In the genomic region with DNA sequence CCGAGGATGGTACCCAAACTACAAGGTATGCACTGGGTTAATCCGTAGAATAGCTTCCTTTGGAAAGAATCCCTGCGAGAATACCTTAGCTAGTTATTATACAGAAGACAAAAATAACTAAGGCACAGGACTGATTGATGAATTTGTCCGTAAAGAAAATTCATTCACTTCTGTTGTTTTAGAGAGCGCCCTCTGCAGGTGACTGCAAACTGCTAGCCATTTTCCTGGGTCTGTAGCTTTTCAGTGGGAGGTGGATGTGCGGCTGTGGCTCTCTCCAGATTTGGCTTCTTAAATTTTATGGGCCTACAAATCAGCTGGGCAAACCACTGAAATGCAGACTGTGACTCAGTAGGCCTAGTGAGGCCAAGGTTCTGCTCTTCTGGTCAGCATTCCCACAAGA, we compare ENCODE assay signal across 28 mouse cellular contexts. TPM values are rescaled to one million over a fixed set of nuclear protein-coding genes. Genes with fewer than 3 reads are reported as not detected.
A peak's percentile ranks its signal among the peaks of the same experiment; 100 is the strongest.
DNase-seq lines count a peak whose midpoint lies in the region; ATAC-seq and TF ChIP-seq lines count a peak whose summit lies in the region.
"Had no signal": no experiment of that assay in that cellular context is flagged by ENCODE, and none has a peak within 500 bp of the region (broad histone marks: within the 10 kb centered on the region; RNA-seq: fewer than 3 reads in every experiment).

No protein-coding gene starts in this region.

- H3K9me3 ChIP-seq in liver, postnatal 0 days (ENCODE audit: low read length) = no peaks in the 10 kb centered on the region
- no peaks in the 10 kb centered on the region for H3K9me3 ChIP-seq in liver, embryonic 11.5 days (ENCODE audit: control insufficient read depth, low read length)
- H3K9me3 ChIP-seq in ES-Bruce4 (replicated peaks; ENCODE audit: control insufficient read depth, insufficient read depth, low read length, poor library complexity, severe bottlenecking) = no peaks in the 10 kb centered on the region
- H3K9me3 ChIP-seq: embryonic facial prominence, embryonic 15.5 days; hindbrain, embryonic 10.5 days; limb, embryonic 12.5 days; liver, embryonic 13.5 days; lung, embryonic 15.5 days; midbrain, embryonic 12.5 days; stomach, embryonic 15.5 days had no signal

- WGBS in liver, postnatal 0 days (ENCODE audit: insufficient replicate concordance) = 79% methylated on average over 6 of the region's 6 CpGs
- 65% methylated on average over 6 of the region's 6 CpGs for WGBS in liver, embryonic 11.5 days

- no peaks in the 10 kb centered on the region for H3K27me3 ChIP-seq in liver, postnatal 0 days (ENCODE audit: insufficient read depth, low read length)
- H3K27me3 ChIP-seq in liver, embryonic 11.5 days (replicated peaks; ENCODE audit: control insufficient read depth, insufficient read depth, low read length) = no peaks in the 10 kb centered on the region
- no peaks in the 10 kb centered on the region for H3K27me3 ChIP-seq in ES-Bruce4 (ENCODE audit: control insufficient read depth, insufficient read depth, low read length, poor library complexity, severe bottlenecking)
- H3K27me3 ChIP-seq: embryonic facial prominence, embryonic 15.5 days; limb, embryonic 12.5 days; liver, embryonic 13.5 days; lung, embryonic 15.5 days; stomach, embryonic 15.5 days had no signal

- no peaks in the 10 kb centered on the region for H3K4me1 ChIP-seq in liver, postnatal 0 days (ENCODE audit: insufficient read depth)
- no peaks in the 10 kb centered on the region for H3K4me1 ChIP-seq in liver, embryonic 11.5 days (replicated peaks; ENCODE audit: control insufficient read depth, insufficient read depth, low read length)
- no peaks in the 10 kb centered on the region for H3K4me1 ChIP-seq in ES-Bruce4 (ENCODE audit: control insufficient read depth, insufficient read depth, low read length)
- no peaks in the 10 kb centered on the region for H3K4me1 ChIP-seq in bone marrow macrophage, adult 2 months (ENCODE audit: control insufficient read depth, insufficient read depth, low read length)
- H3K4me1 ChIP-seq: embryonic facial prominence, embryonic 15.5 days; limb, embryonic 12.5 days; liver, embryonic 13.5 days; stomach, embryonic 15.5 days had no signal

- TF ChIP-seq EP300 in liver, postnatal 0 days (IDR thresholded peaks at IDR 0.05; ENCODE audit: low read depth) = no peak
- no peak for TF ChIP-seq EP300 in ES-Bruce4 (IDR thresholded peaks at IDR 0.05; ENCODE audit: insufficient read depth, low read depth, low read length)

- TF ChIP-seq CTCF in gastrocnemius, adult 2 months (IDR thresholded peaks at IDR 0.05) = peak; percentile 41
- TF ChIP-seq CTCF in liver, postnatal 0 days (IDR thresholded peaks at IDR 0.05; ENCODE audit: low read depth) = peak; percentile 21; the same call in 1 of the 2 replicates
- TF ChIP-seq CTCF in ES-Bruce4 (IDR thresholded peaks at IDR 0.05; ENCODE audit: low read depth, low read length) = peak; percentile 19
- peak; percentile 27; the same call in 1 of the 2 replicates for TF ChIP-seq CTCF in bone marrow macrophage, adult 2 months (IDR thresholded peaks at IDR 0.05; ENCODE audit: low read depth, low read length)

- no peaks in the 10 kb centered on the region for H3K36me3 ChIP-seq in liver, postnatal 0 days (replicated peaks; ENCODE audit: insufficient read depth, low read length)
- no peaks in the 10 kb centered on the region for H3K36me3 ChIP-seq in liver, embryonic 11.5 days (ENCODE audit: control insufficient read depth, insufficient read depth, low read length)
- no peaks in the 10 kb centered on the region for H3K36me3 ChIP-seq in ES-Bruce4 (ENCODE audit: control insufficient read depth, insufficient read depth, low read length, poor library complexity, severe bottlenecking)
- H3K36me3 ChIP-seq: embryonic facial prominence, embryonic 15.5 days; hindbrain, embryonic 10.5 days; limb, embryonic 12.5 days; liver, embryonic 13.5 days; lung, embryonic 15.5 days; midbrain, embryonic 12.5 days; stomach, embryonic 15.5 days had no signal

- H3K27ac ChIP-seq in gastrocnemius, adult 2 months = no peak overlapping the region
- H3K27ac ChIP-seq in liver, postnatal 0 days (ENCODE audit: low read depth) = no peak overlapping the region
- no peak overlapping the region for H3K27ac ChIP-seq in liver, embryonic 11.5 days (ENCODE audit: low read depth, low read length)
- H3K27ac ChIP-seq in ES-Bruce4 (ENCODE audit: insufficient read depth, low read length) = no peak overlapping the region
- H3K27ac ChIP-seq in bone marrow macrophage, adult 2 months (ENCODE audit: insufficient read depth, low read depth, low read length) = no peak overlapping the region
- H3K27ac ChIP-seq: embryonic facial prominence, embryonic 15.5 days; hindbrain, embryonic 10.5 days; limb, embryonic 12.5 days; liver, embryonic 13.5 days; lung, embryonic 15.5 days; midbrain, embryonic 12.5 days; stomach, embryonic 15.5 days had no signal

- no peak for ATAC-seq in liver, postnatal 0 days
- no peak for ATAC-seq in liver, embryonic 11.5 days (replicated peaks; ENCODE audit: low FRiP score)
- ATAC-seq: activated CD4-positive, CD25-positive, alpha-beta regulatory T cell, adult 4 months; inflammation-experienced regulatory T-cells, adult 6 months had no signal

- no peak overlapping the region for H3K4me2 ChIP-seq in liver, postnatal 0 days (ENCODE audit: low read depth, low read length)
- H3K4me2 ChIP-seq in liver, embryonic 11.5 days = no peak overlapping the region
- H3K4me2 ChIP-seq: embryonic facial prominence, embryonic 15.5 days; limb, embryonic 12.5 days; liver, embryonic 13.5 days; lung, embryonic 15.5 days; midbrain, embryonic 12.5 days; stomach, embryonic 15.5 days had no signal

- no peak overlapping the region for H3K4me3 ChIP-seq in gastrocnemius, adult 2 months
- no peak overlapping the region for H3K4me3 ChIP-seq in liver, postnatal 0 days (ENCODE audit: low read depth, low read length)
- no peak overlapping the region for H3K4me3 ChIP-seq in liver, embryonic 11.5 days (ENCODE audit: low read depth, low read length)
- H3K4me3 ChIP-seq in ES-Bruce4 (ENCODE audit: low read depth, low read length) = no peak overlapping the region
- no peak overlapping the region for H3K4me3 ChIP-seq in bone marrow macrophage, adult 2 months (ENCODE audit: insufficient read depth, low read length)
- H3K4me3 ChIP-seq: embryonic facial prominence, embryonic 15.5 days; hindbrain, embryonic 10.5 days; limb, embryonic 12.5 days; liver, embryonic 13.5 days; lung, embryonic 15.5 days; midbrain, embryonic 12.5 days; myocyte; stomach, embryonic 15.5 days had no signal

- H3K9ac ChIP-seq in liver, postnatal 0 days (replicated peaks) = no peak overlapping the region
- no peak overlapping the region for H3K9ac ChIP-seq in liver, embryonic 11.5 days (ENCODE audit: low read depth, low read length)
- H3K9ac ChIP-seq in ES-Bruce4 (ENCODE audit: low read depth, poor library complexity, severe bottlenecking) = no peak overlapping the region
- H3K9ac ChIP-seq: embryonic facial prominence, embryonic 15.5 days; limb, embryonic 12.5 days; liver, embryonic 13.5 days; lung, embryonic 15.5 days; midbrain, embryonic 12.5 days; stomach, embryonic 15.5 days had no signal

- TF ChIP-seq POLR2A in ES-Bruce4 (IDR thresholded peaks at IDR 0.05; ENCODE audit: insufficient read depth, low read length) = no peak
- TF ChIP-seq POLR2A in bone marrow macrophage, adult 2 months (IDR thresholded peaks at IDR 0.05; ENCODE audit: borderline replicate concordance, low read depth, low read length) = no peak

- no peak for DNase-seq in gastrocnemius, adult 2 months
- DNase-seq in gastrocnemius, postnatal 25 days = no peak
- no peak for DNase-seq in liver, postnatal 0 days
- no peak for DNase-seq in liver, embryonic 11.5 days (ENCODE audit: low spot score)
- no peak for DNase-seq in Muller cell, postnatal 12 days (ENCODE audit: inconsistent ontology term)
- DNase-seq in adrenal gland, adult 8-10 months = no peak
- DNase-seq: adrenal gland, postnatal 14 days; B cell, adult 2 months; cerebellum, adult 18-20 months; cerebellum, postnatal 36 days; gastrocnemius, postnatal 10 days; kidney, adult 2 months; kidney, postnatal 25 days; layer of hippocampus, adult 9-11 months; liver, embryonic 13.5 days; right cerebral cortex, postnatal 14 days had no signal

- intact Hi-C loops in gastrocnemius, adult 2 months (cut with DNase I) = loop anchor here (5.0 kb wide), 1 partner anchor 169 kb away; no protein-coding TSS in a partner anchor

RNA-seq across cellular contexts. Expression of a gene that starts 42.5 kb away (rescaled TPM):
- not detected for total RNA-seq in gastrocnemius, adult 2 months (2021)
- total RNA-seq in gastrocnemius, postnatal 25 days (2021) = under 1 TPM in 1 of 2 experiments, not detected in 1; 0.19 TPM
- not detected in 2 replicates for polyA plus RNA-seq in liver, postnatal 0 days (2015; fragmentation: Nextera tagmentation; extraction: Ambion mirVana)
- 0.13 and 0.58 TPM in 2 replicates for polyA plus RNA-seq in liver, embryonic 11.5 days (2014; fragmentation: Nextera tagmentation; extraction: Ambion mirVana)
- not detected in 2 replicates for polyA plus RNA-seq in ES-Bruce4 (2011; ENCODE audit: insufficient read depth, insufficient read length, low read depth, missing spikeins)
- not detected in 2 replicates for polyA plus RNA-seq in bone marrow macrophage, adult 2 months (2012; ENCODE audit: insufficient read depth, insufficient read length, missing spikeins)
- 10 to 100 TPM in 3 of 4 experiments, 1 to 10 TPM in 1; 8.6 to 12.9 (median 11.0) TPM for total RNA-seq in adrenal gland, adult 8-10 months (2022)
- polyA plus RNA-seq: limb, embryonic 12.5 days; spleen, adult 2 months had no signal
